Mouse (Mus musculus) heart, adult 11 months (tissue): ENCODE data around the gene Elp6.

Source experiments
- DNase-seq: peaks from one replicate; pipeline ENCODE4 v3.0.0; 2022

Elp6 gene

GRCm38 (mm10) chr9:110366746-110367145, 61.8 kb downstream of the Elp6 start:
- DNase-seq = no peak

GRCm38 (mm10) chr9:110369860-110370259, 64.9 kb downstream of the Elp6 start:
- no peak for DNase-seq
